Mouse (Mus musculus) CD4-positive, CD25-positive, alpha-beta regulatory T cell, adult 9 weeks (primary cell): ENCODE data around the gene Pcf11. TPM values are rescaled to one million over a fixed set of nuclear protein-coding genes. Genes with fewer than 3 reads are reported as not detected.

Experiments used
- polyA plus RNA-seq: library from polyadenylated mRNA; unstranded; fragments of 100-300 nt; shearing (Covaris generic); gene quantifications from one replicate; pipeline ENCODE4 v1.2.1, GENCODE M21; 2017

The Pcf11 gene
- 27.3 TPM for polyA plus RNA-seq

GRCm38 (mm10) chr7:92669507-92670471 is at the start of gene Pcf11:
Gene Pcf11 (minus strand): TSS chr7:92669934.

DNA sequence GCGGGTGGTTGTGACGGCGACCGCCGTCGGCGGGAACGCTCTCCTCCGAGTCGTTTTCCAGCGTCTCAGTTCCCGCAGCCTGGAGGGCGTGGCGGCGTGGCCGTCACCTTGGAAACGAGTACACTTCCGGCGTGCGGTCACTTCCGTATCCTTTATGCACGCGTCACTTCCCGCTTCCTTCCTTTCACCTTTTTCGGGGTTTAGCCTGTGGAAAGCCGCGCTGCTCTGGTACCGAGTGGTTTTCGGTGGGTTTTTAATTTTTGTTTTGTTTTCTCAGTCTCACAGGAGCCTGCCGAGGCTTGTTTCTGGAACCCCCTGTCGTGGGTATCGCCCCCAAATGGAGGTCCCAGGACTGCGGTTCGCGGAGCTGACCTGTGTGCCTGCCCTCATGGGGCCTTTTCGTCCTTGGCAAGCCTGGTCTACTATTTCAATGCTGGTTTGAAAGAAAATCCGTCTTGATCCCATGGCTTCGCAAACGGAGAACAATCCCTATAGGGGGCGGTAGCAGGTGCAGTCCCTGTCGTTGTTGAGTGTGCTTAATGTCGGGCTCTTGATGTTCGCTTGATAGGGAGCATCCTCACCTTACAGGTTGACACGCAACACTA is 32.6 kb downstream of the Pcf11 start, which contains the start of gene Ankrd42:
Gene Ankrd42, minus strand, starts transcription at position 122 of the 605 bp plus-strand sequence.

Other genes starting within 250 kb of the Pcf11 start
- 19.0 TPM for gene Ccdc90b, start 108.8 kb downstream of the Pcf11 start, polyA plus RNA-seq
- gene Ankrd42, start 32.8 kb downstream of the Pcf11 start, polyA plus RNA-seq = 0.35 TPM
- 0.15 TPM for gene Rab30, start 71.7 kb upstream of the Pcf11 start, polyA plus RNA-seq
- gene Ddias, start 204.3 kb upstream of the Pcf11 start, polyA plus RNA-seq = 4.2 TPM
- 20.7 TPM for gene Prcp, start 204.5 kb upstream of the Pcf11 start, polyA plus RNA-seq